Mouse (Mus musculus): ENCODE measurements at regions not wholly inside any gene's neighbourhood (a gene's known extent, or its start where the extent isn't known, plus 50 kb on each side); places are given as distances from the start of the nearest gene placed in this dataset.
A peak's percentile ranks its signal among the peaks of the same experiment; 100 is the strongest.
"Not testable (repeated sequence)": the region's sequence is repeated elsewhere in the genome, so short reads cannot be mapped to it uniquely, and the experiment has no call there.

- intact Hi-C loops (cut with DNase I): not testable (repeated sequence)
- DNase-seq: peak; percentile 17
Observed at GRCm38 (mm10) chr6:114538185-114538584, 104.7 kb upstream of the Atg7 start.

GRCm38 (mm10) chr6:114550096-114550669 lies 92.7 kb upstream of the Atg7 start:
- intact Hi-C loops (cut with DNase I); DNase-seq: not testable (repeated sequence)

- DNase-seq; intact Hi-C loops (cut with DNase I): not testable (repeated sequence)
Observed at GRCm38 (mm10) chr6:114553072-114553471, 89.8 kb upstream of the Atg7 start.

- intact Hi-C loops (cut with DNase I): not testable (repeated sequence)
- peak; percentile 26 for DNase-seq
Observed at GRCm38 (mm10) chr6:114555186-114555585, 87.7 kb upstream of the Atg7 start.

GRCm38 (mm10) chr6:114577319-114577718 lies 65.6 kb upstream of the Atg7 start:
- intact Hi-C loops (cut with DNase I): not testable (repeated sequence)
- peak; percentile 65 for DNase-seq
